Mouse (Mus musculus) liver, postnatal 0 days (tissue): ENCODE data around the gene Mvb12b.

ENCODE experiments used
- CTCF ChIP-seq: sonication (generic); IDR thresholded peaks from 2 replicates; pipeline ENCODE4 v1.5.1; 2016; ENCODE audit warnings: antibody characterized with exemption, low read depth
- EP300 ChIP-seq: IDR thresholded peaks from 2 replicates; pipeline ENCODE4 v1.6.1; 2016; ENCODE audit warnings: antibody characterized with exemption, low read depth, mild to moderate bottlenecking

DNA sequence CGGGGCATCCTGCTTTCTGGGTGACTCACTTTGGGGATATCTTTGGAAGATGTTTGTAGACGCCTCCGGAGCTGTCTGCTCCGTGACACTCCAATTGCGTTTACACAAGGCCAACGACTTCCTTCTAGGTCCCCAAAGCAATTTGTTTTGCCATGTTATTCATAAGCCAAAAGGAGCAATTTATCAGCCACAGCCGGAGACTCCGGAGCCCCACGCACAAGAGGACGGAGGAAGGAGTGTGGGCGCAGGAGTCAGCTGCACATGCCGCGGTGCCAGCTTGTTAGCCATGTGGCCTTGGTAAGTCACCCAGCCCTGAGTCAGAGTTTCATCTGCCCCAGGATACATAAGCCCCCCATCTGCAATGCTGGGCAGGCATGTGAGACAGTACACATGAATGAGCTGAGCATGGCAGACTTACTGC, 127.2 kb downstream of the Mvb12b start:
- no peak for TF ChIP-seq CTCF
- no peak for TF ChIP-seq EP300
